In genomic region chr11:58103697-58104306, GRCm38 (mm10) we compare ENCODE assay signal across 8 mouse cellular contexts. TPM values are rescaled to one million over a fixed set of nuclear protein-coding genes. Genes with fewer than 3 reads are reported as not detected.
A peak's percentile ranks its signal among the peaks of the same experiment; 100 is the strongest.
DNase-seq lines count a peak whose midpoint lies in the region; ATAC-seq lines count a peak whose summit lies in the region.

Gene Cnot8 (plus strand): TSS chr11:58104153.

- ATAC-seq in megakaryocyte progenitor cell, adult 5-6 weeks (replicated peaks; ENCODE audit: poor library complexity): peak; percentile 88

- peak; percentile 99 for DNase-seq in adipocyte (ENCODE audit: low spot score)
- peak; percentile 100 for DNase-seq in embryo, embryonic 10 days (ENCODE audit: low spot score)
- DNase-seq in gastrocnemius, postnatal 10 days: peak; percentile 98
- DNase-seq in induced T-regulatory cell, adult 2 months (ENCODE audit: low read depth): peak; percentile 99
- DNase-seq in left cerebral cortex, adult 9 months (ENCODE audit: low spot score in 2 of 2): peak; percentile 96 to 99
- DNase-seq in right cerebral cortex, postnatal 14 days: peak; percentile 99
- peak; percentile 98 to 99 for DNase-seq in urinary bladder, postnatal 36 days (ENCODE audit: low spot score in 2 of 2)

RNA-seq across cellular contexts. Expression of gene Cnot8, which starts in this region (rescaled TPM):
- total RNA-seq in gastrocnemius, postnatal 10 days (2021): 10 to 100 TPM; 38.3 to 40.7 TPM
- 68.2 and 73.9 TPM in 2 replicates for total RNA-seq in megakaryocyte progenitor cell, adult 5-6 weeks (2015)
- 113 and 114 TPM in 2 replicates for total RNA-seq in megakaryocyte progenitor cell, adult 5-6 weeks (2017)

Comparison
In these comparisons a context has a peak if more than half of its experiments do, and no peak if none do; other contexts are left out.
1. Peak in every context shown above with its lines: DNase-seq and ATAC-seq.